Mouse (Mus musculus) heart, embryonic 15.5 days (tissue): ENCODE results near the gene Acot12. TPM values are rescaled to one million over a fixed set of nuclear protein-coding genes. Genes with fewer than 3 reads are reported as not detected.

Experiments
- ATAC-seq: fragments of 200-750 bp; cut with Nextera tagmentation; replicated peaks from 2 replicates; pipeline ENCODE4 v1.8.0; 2017; ENCODE audit warnings: low read depth, moderate TSS enrichment; ENCODE audit not compliant: insufficient number of reproducible peaks, insufficient read depth, low FRiP score
- H3K27ac ChIP-seq: fragments of 300-500 bp; sonication (generic); 2 replicates; pipeline ENCODE4 v1.5.1; 2015; ENCODE audit warnings: mild to moderate bottlenecking, inconsistent platforms
- H3K27me3 ChIP-seq: fragments of 300-500 bp; sonication (generic); 2 replicates; pipeline ENCODE4 v1.6.1; 2015; ENCODE audit warnings: inconsistent platforms
- H3K36me3 ChIP-seq: fragments of 300-500 bp; sonication (generic); 2 replicates; pipeline ENCODE4 v1.6.1; 2015; ENCODE audit warnings: mild to moderate bottlenecking, inconsistent platforms
- H3K4me1 ChIP-seq: fragments of 300-500 bp; sonication (generic); replicated peaks from 2 replicates; pipeline ENCODE4 v1.6.1; 2015; ENCODE audit warnings: inconsistent platforms
- H3K4me2 ChIP-seq: fragments of 300-500 bp; sonication (generic); 2 replicates; pipeline ENCODE4 v1.6.1; 2015; ENCODE audit warnings: inconsistent platforms, mild to moderate bottlenecking, moderate library complexity
- H3K4me3 ChIP-seq: fragments of 300-500 bp; sonication (generic); 2 replicates; pipeline ENCODE4 v1.5.1; 2015; ENCODE audit warnings: mild to moderate bottlenecking, inconsistent platforms
- H3K9ac ChIP-seq: fragments of 300-500 bp; sonication (generic); 2 replicates; pipeline ENCODE4 v1.6.1; 2015; ENCODE audit warnings: mild to moderate bottlenecking, inconsistent platforms
- H3K9me3 ChIP-seq: fragments of 300-500 bp; sonication (generic); replicated peaks from 2 replicates; pipeline ENCODE4 v1.6.1; 2016; ENCODE audit warnings: inconsistent platforms
- WGBS: fragments of 180-500 bp; shearing (Covaris S2); methylation state at CpG from one replicate; pipeline ENCODE4 v1.1.7; 2015; ENCODE audit warnings: mixed read lengths; 5-methylcytosine and 5-hydroxymethylcytosine counted together
- polyA plus RNA-seq: library from polyadenylated mRNA; unstranded; fragments of >200 nt; fragmentation: Nextera tagmentation; extraction: Ambion mirVana; gene quantifications from 2 replicates; pipeline ENCODE4 v1.2.1, GENCODE M21; 2015

Gene Acot12
- polyA plus RNA-seq = 0.08 TPM in 1 of 2 replicates, not detected in the other

GRCm38 (mm10) chr13:91741280-91742047, at the start of gene Acot12:
Gene Acot12, plus strand, starts transcription at chr13:91741512.
- peaks cover 11% of the 10 kb centered on the region for H3K4me1 ChIP-seq
- peak within 1 kb of the TSS; percentile 88 for H3K4me2 ChIP-seq
- peaks cover 12% of the 10 kb centered on the region for H3K27me3 ChIP-seq
- peak within 1 kb of the TSS; percentile 42 for H3K9ac ChIP-seq
- no peaks in the 10 kb centered on the region for H3K9me3 ChIP-seq
- 6% methylated on average over 45 of the region's 45 CpGs for WGBS
- ATAC-seq = 0 out of 2 replicates have a peak, but pooled peaks have one; percentile 27
- no peak within 1 kb of the TSS for H3K27ac ChIP-seq
- H3K36me3 ChIP-seq = no peaks in the 10 kb centered on the region
- peak within 1 kb of the TSS; percentile 54 for H3K4me3 ChIP-seq

GRCm38 (mm10) chr13:91693615-91694014, 47.7 kb upstream of the Acot12 start:
- Histone ChIP-seq H3K4me1 (peaks cover 14% of the 10 kb centered on the region), H3K9me3 (no peaks in the 10 kb centered on the region), H3K27me3 (no peaks in the 10 kb centered on the region), H3K4me3 (no peak overlapping the region), H3K36me3 (no peaks in the 10 kb centered on the region), H3K9ac (no peak overlapping the region), H3K27ac (peak overlapping the region; percentile 27; the same call in 1 of the 2 replicates), H3K4me2 (no peak overlapping the region)
- no peak for ATAC-seq
- 48% methylated on average over 7 of the region's 7 CpGs for WGBS

- H3K9me3 ChIP-seq = no peaks in the 10 kb centered on the region
- no peaks in the 10 kb centered on the region for H3K27me3 ChIP-seq
- no peaks in the 10 kb centered on the region for H3K36me3 ChIP-seq
- peak; percentile 50; the same call in 1 of the 2 replicates for ATAC-seq
- no peak overlapping the region for H3K4me3 ChIP-seq
- peak overlapping the region; percentile 60 for H3K27ac ChIP-seq
- WGBS = 44% methylated on average over 2 of the region's 2 CpGs
- H3K9ac ChIP-seq = no peak overlapping the region
- peaks cover 14% of the 10 kb centered on the region for H3K4me1 ChIP-seq
- no peak overlapping the region for H3K4me2 ChIP-seq
Observed at GRCm38 (mm10) chr13:91695406-91695805, 45.9 kb upstream of the Acot12 start.

- no peak overlapping the region for H3K4me3 ChIP-seq
- no peak overlapping the region for H3K4me2 ChIP-seq
- peaks cover 3% of the 10 kb centered on the region for H3K36me3 ChIP-seq
- H3K9ac ChIP-seq = no peak overlapping the region
- no peaks in the 10 kb centered on the region for H3K9me3 ChIP-seq
- H3K4me1 ChIP-seq = peaks cover 14% of the 10 kb centered on the region
- no peaks in the 10 kb centered on the region for H3K27me3 ChIP-seq
- H3K27ac ChIP-seq = peak overlapping the region; percentile 60
- ATAC-seq = no peak
- 38% methylated on average over 2 of the region's 2 CpGs for WGBS
Observed at GRCm38 (mm10) chr13:91696109-91696645, 45.1 kb upstream of the Acot12 start.

- no peak overlapping the region for H3K27ac ChIP-seq
- H3K27me3 ChIP-seq = no peaks in the 10 kb centered on the region
- H3K4me3 ChIP-seq = no peak overlapping the region
- WGBS = 51% methylated on average over 3 of the region's 3 CpGs
- peaks cover 14% of the 10 kb centered on the region for H3K4me1 ChIP-seq
- no peak overlapping the region for H3K9ac ChIP-seq
- H3K36me3 ChIP-seq = peaks cover 3% of the 10 kb centered on the region
- H3K9me3 ChIP-seq = no peaks in the 10 kb centered on the region
- ATAC-seq = no peak
- no peak overlapping the region for H3K4me2 ChIP-seq
Observed at GRCm38 (mm10) chr13:91697011-91697410, 44.3 kb upstream of the Acot12 start.

GRCm38 (mm10) chr13:91702337-91702736, 39.0 kb upstream of the Acot12 start:
- 46% methylated on average over 6 of the region's 6 CpGs for WGBS
- ATAC-seq = no peak
- Histone ChIP-seq H3K36me3 (peaks cover 3% of the 10 kb centered on the region), H3K9ac (no peak overlapping the region), H3K27ac (no peak overlapping the region), H3K9me3 (no peaks in the 10 kb centered on the region), H3K4me2 (no peak overlapping the region), H3K4me1 (no peaks in the 10 kb centered on the region), H3K27me3 (no peaks in the 10 kb centered on the region), H3K4me3 (no peak overlapping the region)

GRCm38 (mm10) chr13:91719487-91719886, 21.8 kb upstream of the Acot12 start:
- no peak overlapping the region for H3K4me3 ChIP-seq
- H3K4me1 ChIP-seq = no peaks in the 10 kb centered on the region
- no peaks in the 10 kb centered on the region for H3K36me3 ChIP-seq
- no peak overlapping the region for H3K4me2 ChIP-seq
- H3K9me3 ChIP-seq = no peaks in the 10 kb centered on the region
- no peak overlapping the region for H3K27ac ChIP-seq
- ATAC-seq = no peak
- no peak overlapping the region for H3K9ac ChIP-seq
- H3K27me3 ChIP-seq = no peaks in the 10 kb centered on the region
- WGBS = 89% methylated on average over 6 of the region's 6 CpGs

- ATAC-seq = peak; percentile 43; the same call in 1 of the 2 replicates
- Histone ChIP-seq H3K27ac (no peak overlapping the region), H3K9ac (no peak overlapping the region), H3K9me3 (no peaks in the 10 kb centered on the region), H3K4me1 (no peaks in the 10 kb centered on the region), H3K4me3 (no peak overlapping the region), H3K36me3 (no peaks in the 10 kb centered on the region), H3K27me3 (no peaks in the 10 kb centered on the region), H3K4me2 (no peak overlapping the region)
- 65% methylated on average over 8 of the region's 8 CpGs for WGBS
Observed at GRCm38 (mm10) chr13:91723108-91723735, 18.1 kb upstream of the Acot12 start.

GRCm38 (mm10) chr13:91723736-91724119, 17.6 kb upstream of the Acot12 start:
- Histone ChIP-seq H3K4me2 (no peak overlapping the region), H3K9me3 (no peaks in the 10 kb centered on the region), H3K4me3 (no peak overlapping the region), H3K27ac (no peak overlapping the region), H3K9ac (no peak overlapping the region), H3K4me1 (no peaks in the 10 kb centered on the region), H3K36me3 (no peaks in the 10 kb centered on the region), H3K27me3 (no peaks in the 10 kb centered on the region)
- 76% methylated on average over 7 of the region's 7 CpGs for WGBS
- ATAC-seq = no peak

GRCm38 (mm10) chr13:91724211-91724610, 17.1 kb upstream of the Acot12 start:
- no peaks in the 10 kb centered on the region for H3K4me1 ChIP-seq
- WGBS = 73% methylated on average over 3 of the region's 3 CpGs

GRCm38 (mm10) chr13:91725130-91725529, 16.2 kb upstream of the Acot12 start:
- Histone ChIP-seq H3K4me1 (no peaks in the 10 kb centered on the region), H3K4me3 (no peak overlapping the region), H3K36me3 (no peaks in the 10 kb centered on the region), H3K27ac (no peak overlapping the region), H3K9ac (no peak overlapping the region), H3K4me2 (no peak overlapping the region), H3K27me3 (no peaks in the 10 kb centered on the region), H3K9me3 (no peaks in the 10 kb centered on the region)
- WGBS = 61% methylated on average over 3 of the region's 3 CpGs
- ATAC-seq = no peak

More at GRCm38 (mm10) chr13:91724211-91724610, 17.1 kb upstream of the Acot12 start:
- no peaks in the 10 kb centered on the region for H3K36me3 ChIP-seq
- no peak overlapping the region for H3K9ac ChIP-seq
- H3K4me2 ChIP-seq = no peak overlapping the region
- no peaks in the 10 kb centered on the region for H3K27me3 ChIP-seq
- no peak overlapping the region for H3K4me3 ChIP-seq
- H3K27ac ChIP-seq = no peak overlapping the region
- H3K9me3 ChIP-seq = no peaks in the 10 kb centered on the region
- no peak for ATAC-seq
